Mouse (Mus musculus) CH12.LX (cell line): ENCODE measurements at regions not wholly inside any gene's neighbourhood (a gene's known extent, or its start where the extent isn't known, plus 50 kb on each side); places are given as distances from the start of the nearest gene placed in this dataset.

Experiments
- DNase-seq: peaks from one replicate; pipeline ENCODE4 v3.0.0-alpha.2; 2013; ENCODE audit errors: extremely low read depth
- H3K27ac ChIP-seq: 2 replicates; pipeline ENCODE4 v1.5.1; 2012; ENCODE audit warnings: low read depth, mild to moderate bottlenecking, control low read depth, moderate library complexity; ENCODE audit not compliant: insufficient read depth
- H3K27me3 ChIP-seq: replicated peaks from 2 replicates; pipeline ENCODE3; 2012; ENCODE audit warnings: inconsistent platforms
- H3K36me3 ChIP-seq, 2 experiments: replicated peaks in 1 of 2; 2 replicates each; pipeline versions ENCODE3 to v1.6.1; 2012; ENCODE audit warnings: inconsistent platforms in 1 of 2, low read length in 1 of 2, mild to moderate bottlenecking in 1 of 2, mixed read lengths in 1 of 2, moderate library complexity in 1 of 2; ENCODE audit not compliant: control insufficient read depth in 1 of 2, insufficient read depth in 1 of 2
- H3K4me1 ChIP-seq, 2 experiments: 2 replicates each; pipeline ENCODE4 v1.6.1; 2012; ENCODE audit warnings: inconsistent platforms in 1 of 2, moderate library complexity in 1 of 2; ENCODE audit not compliant: insufficient read depth in 2 of 2, control insufficient read depth in 1 of 2
- H3K4me2 ChIP-seq: 2 replicates; pipeline ENCODE4 v1.6.1; 2012; ENCODE audit warnings: low read depth, mild to moderate bottlenecking, control low read depth; ENCODE audit not compliant: poor library complexity, insufficient read depth, severe bottlenecking
- H3K4me3 ChIP-seq, 3 experiments: fragments of 150-350 bp in 1 of 3; sonication (generic) in 1 of 3; replicated peaks in 1 of 3; 2 replicates each; pipeline versions ENCODE3 to v1.5.1; 2011 to 2012; ENCODE audit warnings: low read depth in 2 of 3, low read length in 2 of 3, mild to moderate bottlenecking in 2 of 3, moderate library complexity in 2 of 3, control low read depth in 1 of 3, improper control_type of control experiment in 1 of 3, inconsistent platforms in 1 of 3, mixed read lengths in 1 of 3; ENCODE audit not compliant: poor library complexity in 1 of 3
- H3K79me2 ChIP-seq: replicated peaks from 2 replicates; pipeline ENCODE4 v1.6.1; 2012; ENCODE audit warnings: mild to moderate bottlenecking, moderate library complexity; ENCODE audit not compliant: control insufficient read depth, poor library complexity, insufficient read depth, severe bottlenecking; ENCODE audit errors: extremely low read depth
- H3K9ac ChIP-seq: 2 replicates; pipeline ENCODE4 v1.6.1; 2012; ENCODE audit warnings: low read depth, mild to moderate bottlenecking, control low read depth, moderate library complexity; ENCODE audit not compliant: insufficient read depth
- H3K9me3 ChIP-seq: replicated peaks from 2 replicates; pipeline ENCODE3; 2012; ENCODE audit warnings: low read length, inconsistent platforms, mixed read lengths
- CHD1 ChIP-seq: IDR thresholded peaks from 2 replicates; pipeline ENCODE4 v1.6.1; 2012; ENCODE audit warnings: low read depth, low read length, improper control_type of control experiment, inconsistent platforms
- E2F4 ChIP-seq: IDR thresholded peaks from 2 replicates; pipeline ENCODE4 v1.6.1; 2011; ENCODE audit warnings: low read depth, low read length, improper control_type of control experiment; ENCODE audit not compliant: insufficient replicate concordance
- GABPA ChIP-seq: IDR thresholded peaks from 2 replicates; pipeline ENCODE4 v1.6.1; 2012; ENCODE audit warnings: low read depth, low read length, improper control_type of control experiment, inconsistent platforms; ENCODE audit not compliant: insufficient replicate concordance
- IRF4 ChIP-seq: IDR thresholded peaks from 2 replicates; pipeline ENCODE4 v1.6.1; 2014; ENCODE audit warnings: low read depth, mild to moderate bottlenecking, inconsistent platforms, low read length, improper control_type of control experiment
- MAFK ChIP-seq: IDR thresholded peaks from 2 replicates; pipeline ENCODE4 v1.6.1; 2011; ENCODE audit warnings: low read length, improper control_type of control experiment; ENCODE audit not compliant: insufficient replicate concordance
- MAZ ChIP-seq: IDR thresholded peaks from 2 replicates; pipeline ENCODE4 v1.6.1; 2012; ENCODE audit warnings: low read depth, mild to moderate bottlenecking, inconsistent platforms, low read length, improper control_type of control experiment, moderate library complexity
- MXI1 ChIP-seq: IDR thresholded peaks from 2 replicates; pipeline ENCODE4 v1.6.1; 2011; ENCODE audit warnings: mild to moderate bottlenecking, low read depth, low read length, improper control_type of control experiment
- MYC ChIP-seq: IDR thresholded peaks from 2 replicates; pipeline ENCODE4 v1.6.1; 2011; ENCODE audit warnings: low read depth, mild to moderate bottlenecking, improper control_type of control experiment, low read length
- PAX5 ChIP-seq: IDR thresholded peaks from 2 replicates; pipeline ENCODE4 v1.6.1; 2012; ENCODE audit warnings: low read length, inconsistent platforms, mixed read lengths
- POLR2AphosphoS2 ChIP-seq: IDR thresholded peaks from 2 replicates; pipeline ENCODE4 v1.6.1; 2011; ENCODE audit warnings: low read depth, low read length, improper control_type of control experiment
- RAD21 ChIP-seq: IDR thresholded peaks from 2 replicates; pipeline ENCODE4 v1.6.1; 2011; ENCODE audit warnings: low read depth, mild to moderate bottlenecking, low read length, improper control_type of control experiment, moderate library complexity
- SIN3A ChIP-seq: IDR thresholded peaks from 2 replicates; pipeline ENCODE4 v1.6.1; 2012; ENCODE audit warnings: low read length, improper control_type of control experiment, inconsistent platforms
- UBTF ChIP-seq: IDR thresholded peaks from 2 replicates; pipeline ENCODE4 v1.6.1; 2012; ENCODE audit warnings: low read depth, mild to moderate bottlenecking, inconsistent platforms, low read length, improper control_type of control experiment, moderate library complexity
- USF1 ChIP-seq: IDR thresholded peaks from 2 replicates; pipeline ENCODE4 v1.6.1; 2014; ENCODE audit warnings: low read depth, mild to moderate bottlenecking, inconsistent platforms, low read length, improper control_type of control experiment
- ZKSCAN1 ChIP-seq: IDR thresholded peaks from 2 replicates; pipeline ENCODE4 v1.6.1; 2012; ENCODE audit warnings: low read depth, inconsistent platforms, low read length, improper control_type of control experiment, borderline replicate concordance
- dilution Hi-C: fragments of 300-500 bp; cut with MboI; formaldehyde crosslinking; loops from 2 replicates; pipeline ENCODE4 v1.14.3; 2020; ENCODE audit warnings: low sequenced_read_pairs; ENCODE audit not compliant: extremely low pct_unique_long_range_greater_than_20kb, extremely low pct_ligation_motif_present
- in situ Hi-C: fragments of 300-500 bp; cut with MboI; formaldehyde crosslinking; loops from 3 replicates; pipeline ENCODE4 v1.14.3; 2019; ENCODE audit warnings: low sequenced_read_pairs, low pct_ligation_motif_present, low pct_unique_long_range_greater_than_20kb, mixed read lengths

- no peak overlapping the region for H3K9ac ChIP-seq
- H3K27ac ChIP-seq, result no peak overlapping the region
- no peak for DNase-seq
- H3K4me3 ChIP-seq, result no peak overlapping the region
- in situ Hi-C loops, result no loop called here
- dilution Hi-C loops, result no loop called here
- H3K4me1 ChIP-seq, result no peaks in the 10 kb centered on the region
- H3K27me3 ChIP-seq, result no peaks in the 10 kb centered on the region
- TF ChIP-seq PAX5, result no peak
- no peak for TF ChIP-seq CHD1
- TF ChIP-seq MAZ, result no peak
- no peak for TF ChIP-seq E2F4
- TF ChIP-seq IRF4, result no peak
- no peaks in the 10 kb centered on the region for H3K79me2 ChIP-seq
- H3K9me3 ChIP-seq, result no peaks in the 10 kb centered on the region
- no peaks in the 10 kb centered on the region for H3K36me3 ChIP-seq
- H3K4me2 ChIP-seq, result no peak overlapping the region
These were observed 79.3 kb upstream of the Foxn2 start for GRCm38 (mm10) chr17:88361161-88361560.

GRCm38 (mm10) chr17:88362404-88362803 lies 78.1 kb upstream of the Foxn2 start:
- no peak overlapping the region for H3K27ac ChIP-seq
- no peak for DNase-seq
- TF ChIP-seq RAD21, result no peak
- no peak for TF ChIP-seq POLR2AphosphoS2
- no peak for TF ChIP-seq ZKSCAN1
- TF ChIP-seq MYC, result no peak
- H3K36me3 ChIP-seq, result no peaks in the 10 kb centered on the region
- dilution Hi-C loops, result no loop called here
- H3K9ac ChIP-seq, result no peak overlapping the region
- H3K4me1 ChIP-seq, result no peaks in the 10 kb centered on the region
- in situ Hi-C loops, result no loop called here
- no peak overlapping the region for H3K4me3 ChIP-seq
- no peak overlapping the region for H3K4me2 ChIP-seq
- H3K27me3 ChIP-seq, result no peaks in the 10 kb centered on the region
- H3K79me2 ChIP-seq, result no peaks in the 10 kb centered on the region
- no peaks in the 10 kb centered on the region for H3K9me3 ChIP-seq

- H3K4me1 ChIP-seq, result 0 out of 4 replicates have a peak, but pooled peaks cover 0 to 3% of the 10 kb centered on the region in 2 experiments
- in situ Hi-C loops, result no loop called here
- no peak overlapping the region for H3K27ac ChIP-seq
These were observed 72.6 kb upstream of the Foxn2 start for GRCm38 (mm10) chr17:88367876-88368275.

More at GRCm38 (mm10) chr17:88367876-88368275, 72.6 kb upstream of the Foxn2 start:
- no peak overlapping the region for H3K4me3 ChIP-seq
- no peaks in the 10 kb centered on the region for H3K79me2 ChIP-seq
- no peaks in the 10 kb centered on the region for H3K36me3 ChIP-seq
- no peaks in the 10 kb centered on the region for H3K27me3 ChIP-seq
- H3K4me2 ChIP-seq, result no peak overlapping the region
- no peak overlapping the region for H3K9ac ChIP-seq
- no peaks in the 10 kb centered on the region for H3K9me3 ChIP-seq
- no peak for DNase-seq
- TF ChIP-seq SIN3A (no peak), MAFK (no peak), PAX5 (no peak), UBTF (no peak), GABPA (no peak), POLR2AphosphoS2 (no peak), USF1 (no peak), ZKSCAN1 (no peak), MXI1 (no peak)
- dilution Hi-C loops, result no loop called here
